Mouse (Mus musculus) intestine, embryonic 14.5 days (tissue): Measurements from ENCODE around the gene Nlrc4. TPM values are rescaled to one million over a fixed set of nuclear protein-coding genes. Genes with fewer than 3 reads are reported as not detected.
"Not testable (repeated sequence)": the region's sequence is repeated elsewhere in the genome, so short reads cannot be mapped to it uniquely, and the experiment has no call there.

Source experiments
- ATAC-seq: fragments of 200-750 bp; cut with Nextera tagmentation; replicated peaks from 2 replicates; pipeline ENCODE4 v1.8.0; 2017; ENCODE audit warnings: low read depth, moderate number of reproducible peaks, moderate TSS enrichment, moderate library complexity; ENCODE audit not compliant: low FRiP score, low TSS enrichment
- DNase-seq: peaks from one replicate; pipeline ENCODE4 v3.0.0-alpha.2; 2018; ENCODE audit warnings: low spot score
- H3K27ac ChIP-seq: fragments of 300-500 bp; sonication (generic); 2 replicates; pipeline ENCODE4 v1.5.1; 2014; ENCODE audit warnings: low read depth, mild to moderate bottlenecking, control low read depth
- H3K27me3 ChIP-seq: fragments of 300-500 bp; sonication (generic); replicated peaks from 2 replicates; pipeline ENCODE4 v1.6.1; 2014; ENCODE audit warnings: low read length, control low read depth; ENCODE audit not compliant: control insufficient read depth, insufficient read depth
- H3K36me3 ChIP-seq: fragments of 300-500 bp; sonication (generic); 2 replicates; pipeline ENCODE4 v1.6.1; 2014; ENCODE audit warnings: low read length, control low read depth; ENCODE audit not compliant: control insufficient read depth, insufficient read depth
- H3K4me1 ChIP-seq: fragments of 300-500 bp; sonication (generic); replicated peaks from 2 replicates; pipeline ENCODE4 v1.6.1; 2014; ENCODE audit warnings: low read length, control low read depth, mixed read lengths; ENCODE audit not compliant: control insufficient read depth, insufficient read depth
- H3K4me2 ChIP-seq: fragments of 300-500 bp; sonication (generic); 2 replicates; pipeline ENCODE4 v1.6.1; 2014; ENCODE audit warnings: low read length
- H3K4me3 ChIP-seq: fragments of 300-500 bp; sonication (generic); 2 replicates; pipeline ENCODE4 v1.5.1; 2014; ENCODE audit warnings: low read depth, low read length, control low read depth, mixed read lengths
- H3K9ac ChIP-seq: fragments of 300-500 bp; sonication (generic); 2 replicates; pipeline ENCODE4 v1.6.1; 2014; ENCODE audit warnings: mild to moderate bottlenecking, low read length
- H3K9me3 ChIP-seq: fragments of 300-500 bp; sonication (generic); 2 replicates; pipeline ENCODE4 v1.6.1; 2016; ENCODE audit warnings: low read length, control low read depth; ENCODE audit not compliant: control insufficient read depth
- WGBS: fragments of 180-500 bp; shearing (Covaris S2); extraction: QIAGEN DNeasy Blood & Tissue Kit; methylation state at CpG from one replicate; pipeline ENCODE4 v1.1.7; 2014; 5-methylcytosine and 5-hydroxymethylcytosine counted together
- polyA plus RNA-seq: library from polyadenylated mRNA; unstranded; fragments of >200 nt; fragmentation: Nextera tagmentation; extraction: Ambion mirVana; gene quantifications from 2 replicates; pipeline ENCODE4 v1.2.1, GENCODE M21; 2014

The Nlrc4 gene
- polyA plus RNA-seq, 1 experiment from 2014 or later, result 6.3 TPM

GRCm38 (mm10) chr17:74480361-74481069 is 21.6 kb upstream of the Nlrc4 start:
- WGBS, result 86% methylated on average over 14 of the region's 14 CpGs
- no peaks in the 10 kb centered on the region for H3K36me3 ChIP-seq
- ATAC-seq, result no peak

GRCm38 (mm10) chr17:74470133-74470532 is 11.2 kb upstream of the Nlrc4 start:
- not testable (repeated sequence) for H3K4me2 ChIP-seq, H3K36me3 ChIP-seq, H3K27me3 ChIP-seq, H3K27ac ChIP-seq, H3K4me3 ChIP-seq, DNase-seq, H3K9me3 ChIP-seq, ATAC-seq, H3K4me1 ChIP-seq, H3K9ac ChIP-seq
- WGBS, result 83% methylated on average over 6 of the region's 6 CpGs

More at GRCm38 (mm10) chr17:74480361-74481069, 21.6 kb upstream of the Nlrc4 start:
- no peaks in the 10 kb centered on the region for H3K27me3 ChIP-seq
- no peak overlapping the region for H3K4me3 ChIP-seq
- H3K9ac ChIP-seq, result no peak overlapping the region
- H3K27ac ChIP-seq, result no peak overlapping the region
- H3K4me1 ChIP-seq, result no peaks in the 10 kb centered on the region
- no peaks in the 10 kb centered on the region for H3K9me3 ChIP-seq
- no peak overlapping the region for H3K4me2 ChIP-seq
- no peak for DNase-seq

- ATAC-seq, H3K27ac ChIP-seq, H3K4me1 ChIP-seq, H3K9me3 ChIP-seq, H3K4me2 ChIP-seq, H3K4me3 ChIP-seq, H3K36me3 ChIP-seq, H3K9ac ChIP-seq, H3K27me3 ChIP-seq, DNase-seq: not testable (repeated sequence)
- WGBS, result 78% methylated on average over 2 of the region's 2 CpGs
Measured at GRCm38 (mm10) chr17:74467981-74468380, 9.0 kb upstream of the Nlrc4 start.

GRCm38 (mm10) chr17:74463510-74463909 is 4.6 kb upstream of the Nlrc4 start:
- H3K27ac ChIP-seq, result no peak overlapping the region
- no peak overlapping the region for H3K4me2 ChIP-seq
- no peak overlapping the region for H3K4me3 ChIP-seq
- no peak overlapping the region for H3K9ac ChIP-seq
- H3K4me1 ChIP-seq, result no peaks in the 10 kb centered on the region
- ATAC-seq, result peak; percentile 71; the same call in 1 of the 2 replicates
- DNase-seq, result no peak
- H3K27me3 ChIP-seq, result no peaks in the 10 kb centered on the region
- no peaks in the 10 kb centered on the region for H3K9me3 ChIP-seq
- no peaks in the 10 kb centered on the region for H3K36me3 ChIP-seq

- Histone ChIP-seq H3K27me3 (no peaks in the 10 kb centered on the region), H3K27ac (peak overlapping the region; percentile 66), H3K36me3 (no peaks in the 10 kb centered on the region), H3K4me2 (peak overlapping the region; percentile 36), H3K4me3 (peak overlapping the region; percentile 17), H3K9ac (no peak overlapping the region), H3K4me1 (no peaks in the 10 kb centered on the region), H3K9me3 (no peaks in the 10 kb centered on the region)
- WGBS, result 56% methylated on average over 10 of the region's 10 CpGs
- DNase-seq (no peak), ATAC-seq (peak; percentile 50; the same call in 1 of the 2 replicates)
Measured at GRCm38 (mm10) chr17:74457972-74458677, 817 bp downstream of the Nlrc4 start.

GRCm38 (mm10) chr17:74456825-74457224 is 2.1 kb downstream of the Nlrc4 start:
- H3K4me3 ChIP-seq, result no peak overlapping the region
- no peak overlapping the region for H3K9ac ChIP-seq
- 89% methylated on average over 5 of the region's 5 CpGs for WGBS
- no peaks in the 10 kb centered on the region for H3K4me1 ChIP-seq
- H3K27ac ChIP-seq, result no peak overlapping the region
- H3K4me2 ChIP-seq, result no peak overlapping the region
- no peaks in the 10 kb centered on the region for H3K27me3 ChIP-seq
- no peak for DNase-seq
- H3K9me3 ChIP-seq, result no peaks in the 10 kb centered on the region
- H3K36me3 ChIP-seq, result no peaks in the 10 kb centered on the region
- ATAC-seq, result no peak

- WGBS, result 76% methylated on average over 4 of the region's 4 CpGs
- no peaks in the 10 kb centered on the region for H3K4me1 ChIP-seq
- ATAC-seq (no peak), DNase-seq (no peak)
- no peak overlapping the region for H3K4me2 ChIP-seq
- H3K9ac ChIP-seq, result no peak overlapping the region
- H3K27ac ChIP-seq, result no peak overlapping the region
- no peaks in the 10 kb centered on the region for H3K36me3 ChIP-seq
- no peak overlapping the region for H3K4me3 ChIP-seq
- no peaks in the 10 kb centered on the region for H3K9me3 ChIP-seq
- H3K27me3 ChIP-seq, result no peaks in the 10 kb centered on the region
Measured at GRCm38 (mm10) chr17:74455426-74455825, 3.5 kb downstream of the Nlrc4 start.

- no peak overlapping the region for H3K4me2 ChIP-seq
- 86% methylated on average over 1 of the region's 1 CpGs for WGBS
- no peak for DNase-seq
- H3K4me3 ChIP-seq, result no peak overlapping the region
- H3K36me3 ChIP-seq, result no peaks in the 10 kb centered on the region
- ATAC-seq, result no peak
- no peaks in the 10 kb centered on the region for H3K9me3 ChIP-seq
- no peaks in the 10 kb centered on the region for H3K27me3 ChIP-seq
- no peak overlapping the region for H3K9ac ChIP-seq
- no peak overlapping the region for H3K27ac ChIP-seq
- H3K4me1 ChIP-seq, result no peaks in the 10 kb centered on the region
Measured at GRCm38 (mm10) chr17:74454660-74455059, 4.3 kb downstream of the Nlrc4 start.

- no peaks in the 10 kb centered on the region for H3K27me3 ChIP-seq
- no peaks in the 10 kb centered on the region for H3K36me3 ChIP-seq
- H3K9me3 ChIP-seq, result no peaks in the 10 kb centered on the region
- ATAC-seq, result no peak
- WGBS, result 65% methylated on average over 3 of the region's 3 CpGs
- H3K4me3 ChIP-seq, result no peak overlapping the region
- DNase-seq, result no peak
- H3K27ac ChIP-seq, result no peak overlapping the region
- H3K4me1 ChIP-seq, result no peaks in the 10 kb centered on the region
- no peak overlapping the region for H3K4me2 ChIP-seq
- H3K9ac ChIP-seq, result no peak overlapping the region
Measured at GRCm38 (mm10) chr17:74453928-74454327, 5.0 kb downstream of the Nlrc4 start.
